Mouse (Mus musculus): ENCODE results near the gene Zfp961. TPM values are rescaled to one million over a fixed set of nuclear protein-coding genes. Genes with fewer than 3 reads are reported as not detected.
A peak's percentile ranks its signal among the peaks of the same experiment; 100 is the strongest.
"Not testable (repeated sequence)": the region's sequence is repeated elsewhere in the genome, so short reads cannot be mapped to it uniquely, and the experiment has no call there.

Gene Zfp961
- polyA plus RNA-seq, 1 experiment from 2014 or later = 16.4 TPM

DNA sequence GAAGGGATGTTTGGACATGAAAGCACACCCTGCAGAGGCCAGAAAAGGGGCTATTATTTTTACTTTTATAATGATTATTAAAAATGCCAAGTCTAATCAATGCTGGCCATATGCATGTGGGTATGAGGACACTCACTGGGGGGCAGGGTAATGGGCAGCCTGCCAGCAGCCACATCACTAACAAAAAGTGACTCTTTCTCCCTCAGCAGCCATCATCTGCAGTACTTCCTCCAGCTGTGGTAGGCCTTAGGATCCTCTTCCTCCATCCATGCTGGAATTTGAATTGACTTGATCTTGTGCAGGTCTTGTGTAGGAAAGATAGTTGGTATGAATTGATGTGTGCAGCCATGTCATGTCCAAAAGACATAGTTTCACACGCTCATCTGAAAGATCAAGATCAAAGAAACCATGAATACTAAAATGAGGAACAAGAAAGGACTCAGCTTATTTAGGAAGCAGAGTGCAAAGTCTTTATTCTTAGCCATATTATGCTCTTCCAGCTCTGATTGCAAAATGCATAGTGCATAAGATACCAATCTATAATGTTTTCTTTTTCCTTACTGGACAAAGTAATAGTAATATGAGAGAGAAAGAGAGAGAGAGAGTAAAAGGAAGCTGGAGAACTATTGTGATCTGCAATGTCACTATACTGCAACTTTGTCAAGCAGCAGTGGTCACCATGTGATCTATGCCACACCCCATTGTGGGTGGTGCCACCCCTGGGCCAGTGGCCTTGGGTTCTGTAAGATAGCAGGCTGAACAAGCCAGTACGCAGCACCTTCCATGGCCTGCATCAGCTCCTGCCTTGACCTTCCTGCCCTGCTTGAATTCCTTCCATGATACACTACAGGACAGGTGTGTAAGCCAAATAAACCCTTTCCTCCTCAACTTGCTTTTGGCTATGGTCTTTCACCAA, 10.3 kb upstream of the Zfp961 start:
- H3K4me2 ChIP-seq (replicated peaks) = no peak overlapping the region
- no peaks in the 10 kb centered on the region for H3K36me3 ChIP-seq
- no peak overlapping the region for H3K9ac ChIP-seq
- 0 out of 2 replicates have a peak, but pooled peaks cover 5% of the 10 kb centered on the region for H3K27me3 ChIP-seq
- no peaks in the 10 kb centered on the region for H3K4me1 ChIP-seq
- no peak overlapping the region for H3K27ac ChIP-seq
- no peaks in the 10 kb centered on the region for H3K9me3 ChIP-seq
- ATAC-seq (ENCODE audit: low FRiP score, low read depth) = no peak
- H3K4me3 ChIP-seq = no peak overlapping the region
- WGBS = 75% methylated on average over 2 of the region's 2 CpGs

DNA sequence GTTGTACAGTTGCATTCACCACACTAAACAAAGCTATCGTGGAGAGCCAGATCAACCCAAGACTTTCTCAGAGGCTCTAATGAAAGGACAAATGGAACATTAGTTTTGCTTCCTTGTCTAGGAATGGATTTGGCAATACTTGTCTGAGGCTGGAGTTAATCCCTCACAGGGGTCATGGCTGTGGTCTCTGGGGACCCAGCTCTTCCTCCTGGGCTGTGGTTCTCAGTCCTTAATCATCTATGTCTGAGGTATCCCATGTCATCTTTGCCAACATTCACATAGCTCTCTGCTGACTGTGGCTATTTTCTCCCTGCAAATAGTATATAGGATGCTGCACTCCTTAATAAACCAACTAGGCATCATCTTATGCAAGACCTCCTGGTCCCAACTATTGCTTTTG, 9.1 kb upstream of the Zfp961 start:
- 88% methylated on average over 1 of the region's 1 CpGs for WGBS
- Histone ChIP-seq H3K9ac (no peak overlapping the region), H3K27ac (no peak overlapping the region), H3K4me2 (replicated peaks) (no peak overlapping the region), H3K36me3 (no peaks in the 10 kb centered on the region), H3K4me1 (no peaks in the 10 kb centered on the region), H3K4me3 (no peak overlapping the region), H3K27me3 (0 out of 2 replicates have a peak, but pooled peaks cover 5% of the 10 kb centered on the region), H3K9me3 (no peaks in the 10 kb centered on the region)
- ATAC-seq (ENCODE audit: low FRiP score, low read depth) = no peak

DNA sequence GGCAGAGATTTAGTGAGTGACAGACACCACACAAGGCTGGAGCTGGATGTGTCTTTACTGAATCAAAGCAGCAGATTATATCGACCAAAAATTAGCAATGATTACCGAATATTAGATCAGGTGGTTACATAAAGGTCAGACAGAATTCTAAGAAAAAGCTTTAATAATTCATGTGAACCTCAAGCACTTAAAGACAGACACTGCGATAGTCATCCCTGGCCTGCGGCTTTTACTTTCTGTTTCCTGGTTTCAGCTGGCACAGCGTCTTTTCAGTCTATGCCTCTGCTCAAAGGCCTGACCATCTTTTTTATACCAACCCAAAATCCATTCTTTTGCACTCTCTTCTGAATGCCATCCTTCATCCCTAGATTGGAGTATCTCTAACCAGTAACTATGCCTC, 2.2 kb upstream of the Zfp961 start:
- Histone ChIP-seq H3K27ac (no peak overlapping the region), H3K4me1 (peaks cover 16% of the 10 kb centered on the region), H3K36me3 (peaks cover 4% of the 10 kb centered on the region), H3K27me3 (0 out of 2 replicates have a peak, but pooled peaks cover 5% of the 10 kb centered on the region), H3K4me3 (no peak overlapping the region), H3K9ac (no peak overlapping the region), H3K9me3 (no peaks in the 10 kb centered on the region), H3K4me2 (replicated peaks) (no peak overlapping the region)
- no peak for ATAC-seq (ENCODE audit: low FRiP score, low read depth)
- WGBS = 88% methylated on average over 5 of the region's 5 CpGs

- Histone ChIP-seq H3K27ac (no peak overlapping the region), H3K4me1 (peaks cover 16% of the 10 kb centered on the region), H3K4me2 (replicated peaks) (peak overlapping the region; percentile 70), H3K4me3 (peak overlapping the region; percentile 73), H3K36me3 (peaks cover 18% of the 10 kb centered on the region), H3K9me3 (peaks cover 7% of the 10 kb centered on the region), H3K9ac (peak overlapping the region; percentile 84), H3K27me3 (no peaks in the 10 kb centered on the region)
- no peak for ATAC-seq (ENCODE audit: low FRiP score, low read depth)
- WGBS = 34% methylated on average over 14 of the region's 14 CpGs
Measured at GRCm38 (mm10) chr8:71951436-71952161, 761 bp downstream of the Zfp961 start.

- peak overlapping the region; percentile 70; the same call in 1 of the 2 replicates for H3K4me2 ChIP-seq (replicated peaks)
- no peak for ATAC-seq (ENCODE audit: low FRiP score, low read depth)
- 89% methylated on average over 1 of the region's 1 CpGs for WGBS
Measured at GRCm38 (mm10) chr8:71952489-71952888, 1.7 kb downstream of the Zfp961 start.

GRCm38 (mm10) chr8:71952961-71953700, 2.3 kb downstream of the Zfp961 start:
- not testable (repeated sequence) for ATAC-seq (ENCODE audit: low FRiP score, low read depth); H3K9ac ChIP-seq; H3K4me2 ChIP-seq (replicated peaks); H3K27ac ChIP-seq; H3K4me3 ChIP-seq; H3K9me3 ChIP-seq; H3K27me3 ChIP-seq
- Histone ChIP-seq H3K4me1 (peaks cover 16% of the 10 kb centered on the region), H3K36me3 (peaks cover 21% of the 10 kb centered on the region)
- WGBS = 98% methylated on average over 16 of the region's 16 CpGs

More at GRCm38 (mm10) chr8:71952489-71952888, 1.7 kb downstream of the Zfp961 start:
- Histone ChIP-seq H3K27me3 (no peaks in the 10 kb centered on the region), H3K4me3 (peak overlapping the region; percentile 73; the same call in 1 of the 2 replicates), H3K36me3 (peaks cover 18% of the 10 kb centered on the region), H3K9ac (no peak overlapping the region), H3K9me3 (peaks cover 7% of the 10 kb centered on the region), H3K27ac (no peak overlapping the region), H3K4me1 (peaks cover 16% of the 10 kb centered on the region)

- no peak overlapping the region for H3K4me2 ChIP-seq (replicated peaks)
- peaks cover 25% of the 10 kb centered on the region for H3K36me3 ChIP-seq
- no peaks in the 10 kb centered on the region for H3K27me3 ChIP-seq
- no peak overlapping the region for H3K27ac ChIP-seq
- H3K4me3 ChIP-seq = no peak overlapping the region
- 96% methylated on average over 9 of the region's 9 CpGs for WGBS
- peaks cover 7% of the 10 kb centered on the region for H3K9me3 ChIP-seq
- ATAC-seq (ENCODE audit: low FRiP score, low read depth) = no peak
- H3K9ac ChIP-seq = no peak overlapping the region
- peaks cover 16% of the 10 kb centered on the region for H3K4me1 ChIP-seq
Measured at GRCm38 (mm10) chr8:71954666-71955065, 3.8 kb downstream of the Zfp961 start.

DNA sequence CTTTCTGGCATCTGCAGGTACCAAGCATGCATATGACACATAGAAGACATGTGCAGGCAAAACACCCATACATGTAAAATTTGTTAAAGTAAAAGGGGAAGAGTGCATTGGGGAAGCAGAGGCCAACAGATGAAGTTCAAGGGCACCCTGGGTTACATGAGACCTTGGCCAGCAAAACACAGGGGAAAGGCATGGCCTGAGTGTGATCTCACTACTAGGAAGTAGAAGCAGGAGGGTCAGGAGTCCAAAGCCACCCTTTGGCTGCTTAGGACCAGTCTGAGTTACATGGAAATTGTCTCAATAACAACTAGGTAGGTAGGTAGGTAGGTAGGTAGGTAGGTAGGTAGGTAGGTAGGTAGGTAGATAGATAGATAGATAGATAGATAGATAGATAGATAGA, 9.6 kb downstream of the Zfp961 start:
- H3K9me3 ChIP-seq = peaks cover 4% of the 10 kb centered on the region; the same call in 1 of the 2 replicates
- no peaks in the 10 kb centered on the region for H3K27me3 ChIP-seq
- H3K36me3 ChIP-seq = peaks cover 22% of the 10 kb centered on the region
- no peak overlapping the region for H3K27ac ChIP-seq
- H3K4me1 ChIP-seq = no peaks in the 10 kb centered on the region
- no peak overlapping the region for H3K4me3 ChIP-seq
- H3K4me2 ChIP-seq (replicated peaks) = no peak overlapping the region
- ATAC-seq (ENCODE audit: low FRiP score, low read depth) = no peak
- no peak overlapping the region for H3K9ac ChIP-seq

DNA sequence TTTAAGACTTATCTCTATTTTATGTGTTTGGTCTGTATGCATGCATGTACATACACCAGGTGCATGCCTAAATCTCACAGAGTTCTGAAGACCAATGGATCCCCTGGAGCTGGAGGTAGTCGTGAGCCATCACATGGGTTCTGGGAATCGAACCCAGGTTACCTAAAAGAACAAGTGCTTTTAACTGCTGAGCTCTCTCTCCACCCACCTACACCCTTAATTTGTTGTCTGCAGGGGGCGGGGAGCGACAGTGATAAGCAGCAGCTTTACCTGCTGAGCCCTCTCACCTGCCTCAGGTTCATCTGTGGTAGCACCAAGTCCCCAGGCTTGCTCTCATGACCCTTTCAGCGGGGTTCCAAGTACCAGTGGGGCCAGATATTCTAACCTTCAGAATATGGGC, 11.0 kb downstream of the Zfp961 start:
- no peak overlapping the region for H3K27ac ChIP-seq
- 90% methylated on average over 5 of the region's 5 CpGs for WGBS
- peaks cover 36% of the 10 kb centered on the region for H3K36me3 ChIP-seq

DNA sequence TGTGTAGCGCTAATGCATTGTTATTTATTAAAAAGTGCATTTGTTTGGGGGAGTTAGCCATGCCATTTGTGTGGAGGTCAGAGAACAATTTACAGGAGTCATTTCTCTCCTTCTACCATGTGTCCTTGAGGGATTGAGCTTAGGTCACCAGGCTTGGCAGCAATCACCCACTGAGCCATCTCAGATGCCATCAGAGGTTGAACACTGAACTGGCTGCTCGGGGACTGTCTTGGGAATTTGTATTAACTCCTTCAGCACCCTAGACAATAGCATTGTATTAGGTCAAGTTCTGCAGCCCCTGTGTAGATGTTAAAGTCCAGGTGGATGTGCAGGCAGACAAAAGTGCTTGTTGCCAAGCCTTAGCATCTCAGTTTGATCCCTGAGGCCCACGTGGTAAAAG, 13.2 kb downstream of the Zfp961 start:
- H3K4me1 ChIP-seq = no peaks in the 10 kb centered on the region
- no peak overlapping the region for H3K4me2 ChIP-seq (replicated peaks)
- H3K9ac ChIP-seq = no peak overlapping the region
- H3K4me3 ChIP-seq = no peak overlapping the region
- peaks cover 14% of the 10 kb centered on the region for H3K9me3 ChIP-seq
- WGBS = 86% methylated on average over 3 of the region's 3 CpGs
- no peak overlapping the region for H3K27ac ChIP-seq
- no peaks in the 10 kb centered on the region for H3K27me3 ChIP-seq
- ATAC-seq (ENCODE audit: low FRiP score, low read depth) = no peak
- peaks cover 51% of the 10 kb centered on the region for H3K36me3 ChIP-seq

More for the DNA sequence above, 11.0 kb downstream of the Zfp961 start:
- no peak for ATAC-seq (ENCODE audit: low FRiP score, low read depth)
- Histone ChIP-seq H3K9me3 (peaks cover 8% of the 10 kb centered on the region), H3K4me3 (no peak overlapping the region), H3K9ac (no peak overlapping the region), H3K4me2 (replicated peaks) (no peak overlapping the region), H3K4me1 (no peaks in the 10 kb centered on the region), H3K27me3 (no peaks in the 10 kb centered on the region)

- Histone ChIP-seq H3K4me2 (replicated peaks) (no peak overlapping the region), H3K9ac (no peak overlapping the region), H3K4me3 (no peak overlapping the region), H3K27me3 (no peaks in the 10 kb centered on the region), H3K36me3 (peaks cover 61% of the 10 kb centered on the region), H3K4me1 (no peaks in the 10 kb centered on the region), H3K9me3 (peaks cover 14% of the 10 kb centered on the region), H3K27ac (no peak overlapping the region)
- WGBS = 96% methylated on average over 2 of the region's 2 CpGs
- no peak for ATAC-seq (ENCODE audit: low FRiP score, low read depth)
Measured at GRCm38 (mm10) chr8:71965166-71965565, 14.3 kb downstream of the Zfp961 start.

DNA sequence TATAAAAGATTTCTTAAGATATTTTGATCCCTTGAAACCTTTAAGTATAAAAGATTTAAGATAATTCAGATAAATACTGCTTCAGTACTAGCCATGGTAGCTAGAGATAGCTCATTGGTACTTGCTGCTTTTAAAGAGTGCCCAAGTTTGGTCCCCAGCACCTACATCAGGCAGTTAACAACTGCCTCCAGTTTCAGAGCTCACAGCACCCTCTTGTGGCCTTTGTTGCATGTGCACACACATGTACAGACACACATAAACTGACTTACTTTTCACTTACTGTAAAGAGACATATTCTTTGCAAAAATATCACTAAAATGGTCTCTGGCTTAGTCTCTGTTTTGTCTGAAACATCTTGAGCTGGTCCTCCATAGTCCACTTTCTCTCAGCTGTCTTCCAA, 15.6 kb downstream of the Zfp961 start:
- Histone ChIP-seq H3K36me3 (peaks cover 67% of the 10 kb centered on the region), H3K27me3 (no peaks in the 10 kb centered on the region), H3K9me3 (peaks cover 14% of the 10 kb centered on the region), H3K27ac (no peak overlapping the region), H3K4me2 (replicated peaks) (no peak overlapping the region), H3K9ac (no peak overlapping the region), H3K4me1 (no peaks in the 10 kb centered on the region), H3K4me3 (no peak overlapping the region)
- ATAC-seq (ENCODE audit: low FRiP score, low read depth) = no peak

Data from limb, embryonic 13.5 days (tissue).